Mouse (Mus musculus): Measurements from ENCODE around the gene Prl2b1. TPM values are rescaled to one million over a fixed set of nuclear protein-coding genes. Genes with fewer than 3 reads are reported as not detected.
A peak's percentile ranks its signal among the peaks of the same experiment; 100 is the strongest.

Gene Prl2b1
- not detected in 2 replicates for polyA plus RNA-seq (2015; fragmentation: Nextera tagmentation; extraction: Ambion mirVana)

DNA sequence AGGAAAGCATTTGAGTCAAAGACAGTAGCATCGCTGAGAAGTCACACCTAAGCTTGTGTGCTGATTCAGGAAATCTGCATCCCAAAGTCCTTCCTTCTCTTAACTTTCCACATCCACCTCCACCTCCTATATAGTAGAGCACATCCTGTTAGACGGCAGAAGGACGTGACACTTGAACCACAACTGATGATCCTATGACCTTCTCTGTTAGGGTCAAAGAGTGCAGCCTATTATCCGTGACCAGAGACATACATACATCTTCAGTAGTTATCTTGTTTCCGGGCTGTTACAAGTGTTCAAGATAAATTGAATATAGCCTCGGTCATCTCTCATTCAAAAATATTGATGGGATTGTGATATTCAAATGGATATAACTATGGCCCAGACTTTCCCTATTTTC is at the start of gene Prl2b1:
Gene Prl2b1, minus strand, starts transcription at position 101 of the 400 bp plus-strand sequence.
- Histone ChIP-seq H3K4me1 (replicated peaks) (no peaks in the 10 kb centered on the region), H3K27ac (no peak within 1 kb of the TSS), H3K4me2 (replicated peaks) (no peak within 1 kb of the TSS), H3K4me3 (replicated peaks) (no peak within 1 kb of the TSS), H3K9me3 (no peaks in the 10 kb centered on the region), H3K27me3 (no peaks in the 10 kb centered on the region), H3K36me3 (no peaks in the 10 kb centered on the region), H3K9ac (replicated peaks) (no peak within 1 kb of the TSS)
- ATAC-seq, result no peak
- 89% methylated on average over 6 of the region's 6 CpGs for WGBS

DNA sequence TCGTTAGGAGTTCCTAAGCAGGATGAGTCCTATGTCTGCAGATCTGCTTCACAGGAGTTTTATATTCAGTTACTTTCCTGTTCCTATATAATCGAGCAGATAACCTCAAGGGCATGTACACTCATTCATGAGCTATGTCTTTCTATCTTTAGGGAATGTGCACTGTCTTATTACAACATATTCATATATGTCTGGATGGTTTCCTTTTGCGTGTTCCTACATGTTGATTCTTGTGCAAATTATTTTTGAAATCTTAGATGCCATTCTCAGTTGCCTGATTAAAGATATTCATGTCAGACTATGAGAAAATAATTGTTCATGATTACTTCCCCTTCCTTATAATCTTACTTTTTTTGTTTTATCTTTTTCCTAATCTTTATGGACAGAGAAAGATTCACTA is 47.9 kb upstream of the Prl2b1 start, which contains the start of gene Prl8a6:
Gene Prl8a6, minus strand, starts transcription at position 101 of the 400 bp plus-strand sequence.
- no peaks in the 10 kb centered on the region for H3K27me3 ChIP-seq
- 88% methylated on average over 3 of the region's 3 CpGs for WGBS
- no peaks in the 10 kb centered on the region for H3K36me3 ChIP-seq
- no peak within 1 kb of the TSS for H3K4me2 ChIP-seq (replicated peaks)
- H3K9ac ChIP-seq (replicated peaks), result no peak within 1 kb of the TSS
- no peak within 1 kb of the TSS for H3K4me3 ChIP-seq (replicated peaks)
- H3K4me1 ChIP-seq (replicated peaks), result no peaks in the 10 kb centered on the region
- no peaks in the 10 kb centered on the region for H3K9me3 ChIP-seq
- H3K27ac ChIP-seq, result no peak within 1 kb of the TSS
- no peak for ATAC-seq

DNA sequence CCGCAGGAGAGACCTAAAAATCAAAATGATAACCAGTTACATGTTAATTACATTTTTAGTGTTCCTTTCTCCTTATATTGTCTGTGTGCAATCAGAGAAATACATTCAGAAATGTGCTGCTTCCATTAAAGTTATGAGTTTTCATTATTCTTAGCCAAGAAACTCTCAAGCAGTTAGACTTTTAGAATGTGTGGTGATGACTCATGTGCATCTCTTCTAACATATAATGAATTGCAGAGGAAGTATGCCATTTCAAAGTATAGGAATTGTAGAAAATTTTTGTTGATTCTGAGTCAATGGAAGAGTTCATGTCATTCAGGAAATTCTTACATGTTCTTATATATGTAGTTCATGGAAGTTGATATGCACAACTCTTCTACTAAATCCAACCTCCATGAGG is 42.5 kb upstream of the Prl2b1 start:
- WGBS, result 94% methylated on average over 1 of the region's 1 CpGs
- H3K36me3 ChIP-seq, result no peaks in the 10 kb centered on the region
- ATAC-seq, result no peak
- H3K4me2 ChIP-seq (replicated peaks), result no peak overlapping the region
- H3K4me1 ChIP-seq (replicated peaks), result no peaks in the 10 kb centered on the region
- no peak overlapping the region for H3K9ac ChIP-seq (replicated peaks)
- no peak overlapping the region for H3K27ac ChIP-seq
- H3K9me3 ChIP-seq, result no peaks in the 10 kb centered on the region
- no peak overlapping the region for H3K4me3 ChIP-seq (replicated peaks)
- H3K27me3 ChIP-seq, result no peaks in the 10 kb centered on the region

DNA sequence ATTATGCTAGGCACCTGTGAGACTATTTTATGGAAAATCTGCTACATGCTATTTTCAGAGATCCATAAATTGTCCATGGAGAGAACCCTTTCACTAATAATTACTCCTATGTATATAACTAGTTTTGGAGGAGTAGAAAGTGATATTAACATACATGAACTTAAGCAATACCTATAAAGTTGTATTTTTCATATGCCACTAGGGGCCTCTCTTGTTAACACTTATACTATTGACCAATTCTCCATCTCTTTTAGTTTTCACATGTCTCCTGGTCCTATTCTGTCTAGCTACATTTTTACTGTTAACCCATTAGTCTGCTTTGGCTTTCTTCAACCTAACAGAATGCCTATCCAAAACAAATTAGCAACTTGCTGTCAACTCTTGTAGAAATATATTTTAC is 23.0 kb upstream of the Prl2b1 start:
- Histone ChIP-seq H3K9ac (replicated peaks) (no peak overlapping the region), H3K27me3 (no peaks in the 10 kb centered on the region), H3K27ac (no peak overlapping the region), H3K9me3 (no peaks in the 10 kb centered on the region), H3K4me3 (replicated peaks) (no peak overlapping the region), H3K4me1 (replicated peaks) (no peaks in the 10 kb centered on the region), H3K36me3 (no peaks in the 10 kb centered on the region), H3K4me2 (replicated peaks) (no peak overlapping the region)
- no peak for ATAC-seq

DNA sequence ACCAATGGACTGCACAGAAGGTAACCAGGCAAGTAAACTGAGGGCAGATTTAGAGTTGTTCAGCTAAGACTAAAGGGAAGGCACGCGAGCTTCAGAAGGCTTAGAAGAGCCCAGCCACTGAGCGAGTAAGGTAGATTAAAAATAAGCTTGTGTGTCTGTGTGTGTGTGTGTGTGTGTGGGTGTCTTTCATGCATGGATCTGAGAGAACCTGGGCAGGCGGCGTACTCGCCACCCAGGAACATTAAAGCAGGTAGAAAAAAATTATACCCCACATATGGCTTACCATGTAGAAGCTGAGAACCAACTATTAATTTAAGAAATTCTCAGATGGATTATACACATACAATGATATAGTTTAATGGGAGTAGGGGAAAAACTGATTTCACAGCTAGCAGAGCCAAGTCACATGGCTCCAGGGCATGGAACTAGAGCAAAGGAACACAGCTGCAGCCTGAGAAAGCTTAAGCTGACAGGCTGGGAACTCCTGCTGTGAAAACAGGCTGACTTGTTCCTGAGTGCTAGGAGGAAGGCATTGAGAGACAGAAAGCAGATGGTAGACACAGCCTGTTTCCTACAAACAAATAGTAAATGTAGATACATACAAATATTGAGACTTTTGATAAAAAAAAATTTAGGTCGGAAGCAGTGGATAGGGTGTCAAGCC is 8.5 kb upstream of the Prl2b1 start:
- ATAC-seq, result peak; percentile 68; the same call in 1 of the 2 replicates
- H3K4me1 ChIP-seq (replicated peaks), result no peaks in the 10 kb centered on the region
- no peak overlapping the region for H3K27ac ChIP-seq
- 70% methylated on average over 7 of the region's 7 CpGs for WGBS
- H3K9me3 ChIP-seq, result no peaks in the 10 kb centered on the region
- no peak overlapping the region for H3K9ac ChIP-seq (replicated peaks)
- no peak overlapping the region for H3K4me2 ChIP-seq (replicated peaks)
- H3K27me3 ChIP-seq, result no peaks in the 10 kb centered on the region
- H3K4me3 ChIP-seq (replicated peaks), result no peak overlapping the region
- no peaks in the 10 kb centered on the region for H3K36me3 ChIP-seq

DNA sequence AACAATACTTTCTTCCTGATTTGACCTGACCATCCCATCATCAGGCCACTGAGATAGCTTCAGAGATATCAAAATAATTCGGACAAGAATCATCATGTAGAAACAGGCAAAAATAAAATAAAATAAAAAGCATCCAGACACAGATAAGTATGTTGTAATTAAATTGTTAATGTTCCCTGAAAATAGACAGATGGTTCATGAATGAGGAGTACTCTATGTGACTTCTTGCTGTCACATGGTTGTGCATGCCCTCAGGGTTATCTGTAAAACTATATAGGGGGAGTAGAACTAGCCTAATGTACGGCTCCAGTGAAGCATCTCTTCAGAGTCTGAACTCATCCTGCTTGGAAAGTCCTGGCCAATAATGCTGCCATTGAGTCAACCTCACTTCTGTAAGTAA is 45.3 kb downstream of the Prl2b1 start, which contains the start of gene Prl8a2:
Gene Prl8a2, plus strand, starts transcription at position 301 of the 400 bp plus-strand sequence.
- WGBS, result 78% methylated on average over 2 of the region's 2 CpGs
- Histone ChIP-seq H3K4me2 (replicated peaks) (no peak within 1 kb of the TSS), H3K4me3 (replicated peaks) (no peak within 1 kb of the TSS), H3K36me3 (no peaks in the 10 kb centered on the region), H3K27ac (no peak within 1 kb of the TSS), H3K9ac (replicated peaks) (no peak within 1 kb of the TSS), H3K27me3 (no peaks in the 10 kb centered on the region), H3K9me3 (no peaks in the 10 kb centered on the region), H3K4me1 (replicated peaks) (no peaks in the 10 kb centered on the region)
- no peak for ATAC-seq

DNA sequence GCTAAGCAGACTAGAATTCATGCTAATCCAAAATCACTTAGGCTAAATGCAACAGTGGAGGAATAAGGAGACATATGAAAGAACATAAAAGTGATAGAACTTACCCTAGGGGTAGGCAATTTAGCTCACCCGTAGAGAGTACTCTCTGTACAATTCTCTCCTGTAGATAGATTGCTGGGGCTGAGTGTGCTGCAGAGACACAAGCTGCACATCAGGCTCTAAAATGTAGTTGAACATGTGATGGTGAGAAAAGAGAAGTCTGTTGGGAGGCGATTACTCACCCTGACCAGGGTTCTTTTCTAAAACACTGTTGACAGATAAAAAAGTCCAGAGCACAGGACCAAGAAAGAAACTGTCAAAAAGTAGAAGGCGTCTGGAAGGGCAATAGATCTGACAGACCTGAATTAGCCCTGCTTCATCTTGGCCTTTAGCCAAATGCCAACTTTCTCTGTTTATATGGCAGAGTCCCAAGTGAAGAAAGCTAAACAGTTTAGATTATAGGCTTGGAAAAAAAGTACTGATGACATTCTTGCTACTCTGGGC is 47.8 kb downstream of the Prl2b1 start:
- Histone ChIP-seq H3K9ac (replicated peaks) (no peak overlapping the region), H3K4me3 (replicated peaks) (no peak overlapping the region), H3K27ac (no peak overlapping the region), H3K36me3 (no peaks in the 10 kb centered on the region), H3K4me1 (replicated peaks) (no peaks in the 10 kb centered on the region), H3K4me2 (replicated peaks) (no peak overlapping the region), H3K9me3 (no peaks in the 10 kb centered on the region), H3K27me3 (no peaks in the 10 kb centered on the region)
- ATAC-seq, result no peak
- 83% methylated on average over 3 of the region's 3 CpGs for WGBS

DNA sequence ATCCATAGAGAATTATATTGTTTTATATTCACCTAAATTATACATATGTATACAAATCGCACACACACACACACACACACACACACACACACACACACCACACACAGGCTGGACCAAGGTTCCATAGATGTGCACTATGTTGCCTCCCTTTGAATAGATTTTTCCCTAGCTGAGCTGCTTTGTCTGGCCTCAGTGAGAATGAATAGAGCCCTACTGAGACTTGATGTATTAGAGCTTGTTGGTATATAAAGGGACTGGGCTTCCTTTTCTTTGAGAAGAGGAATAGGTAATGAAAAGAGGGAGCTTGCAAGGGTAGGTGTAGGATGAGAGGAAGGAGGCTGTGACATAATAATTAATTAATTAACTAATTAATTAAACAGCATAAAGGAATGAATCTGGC is 55.7 kb downstream of the Prl2b1 start:
- H3K27me3 ChIP-seq, result no peaks in the 10 kb centered on the region
- no peak overlapping the region for H3K27ac ChIP-seq
- H3K9me3 ChIP-seq, result no peaks in the 10 kb centered on the region
- no peak overlapping the region for H3K4me2 ChIP-seq (replicated peaks)
- no peaks in the 10 kb centered on the region for H3K36me3 ChIP-seq
- WGBS, result 42% methylated on average over 1 of the region's 1 CpGs
- no peaks in the 10 kb centered on the region for H3K4me1 ChIP-seq (replicated peaks)
- no peak overlapping the region for H3K4me3 ChIP-seq (replicated peaks)
- no peak overlapping the region for H3K9ac ChIP-seq (replicated peaks)
- peak; percentile 84 for ATAC-seq

Other genes starting within 250 kb of the Prl2b1 start
- not detected in 2 replicates for gene Prl3d3, start 234.1 kb downstream of the Prl2b1 start, polyA plus RNA-seq (2015; fragmentation: Nextera tagmentation; extraction: Ambion mirVana)
- gene Prl3c1, start 194.2 kb downstream of the Prl2b1 start, polyA plus RNA-seq (2015; fragmentation: Nextera tagmentation; extraction: Ambion mirVana), result not detected in 2 replicates
- not detected in 2 replicates for gene Prl3b1, start 149.0 kb downstream of the Prl2b1 start, polyA plus RNA-seq (2015; fragmentation: Nextera tagmentation; extraction: Ambion mirVana)
- gene Prl3a1, start 131.4 kb downstream of the Prl2b1 start, polyA plus RNA-seq (2015; fragmentation: Nextera tagmentation; extraction: Ambion mirVana), result not detected in 2 replicates
- gene Prl6a1, start 78.2 kb downstream of the Prl2b1 start, polyA plus RNA-seq (2015; fragmentation: Nextera tagmentation; extraction: Ambion mirVana), result not detected in 2 replicates
- not detected in 2 replicates for gene Prl8a2, start 45.2 kb downstream of the Prl2b1 start, polyA plus RNA-seq (2015; fragmentation: Nextera tagmentation; extraction: Ambion mirVana)
- gene Prl8a6, start 47.8 kb upstream of the Prl2b1 start, polyA plus RNA-seq (2015; fragmentation: Nextera tagmentation; extraction: Ambion mirVana), result not detected in 2 replicates
- not detected in 2 replicates for gene Prl8a8, start 122.4 kb upstream of the Prl2b1 start, polyA plus RNA-seq (2015; fragmentation: Nextera tagmentation; extraction: Ambion mirVana)
- gene Prl8a9, start 173.8 kb upstream of the Prl2b1 start, polyA plus RNA-seq (2015; fragmentation: Nextera tagmentation; extraction: Ambion mirVana), result not detected in 2 replicates
- gene Prl8a1, start 191.3 kb upstream of the Prl2b1 start, polyA plus RNA-seq (2015; fragmentation: Nextera tagmentation; extraction: Ambion mirVana), result not detected in 2 replicates
- gene Prl7b1, start 219.7 kb upstream of the Prl2b1 start, polyA plus RNA-seq (2015; fragmentation: Nextera tagmentation; extraction: Ambion mirVana), result not detected in 2 replicates

Measured in midbrain, embryonic 13.5 days (tissue).